Mouse (Mus musculus) adrenal gland, adult 8-10 months (tissue): Measurements from ENCODE around the gene Mical2. TPM values are rescaled to one million over a fixed set of nuclear protein-coding genes. Genes with fewer than 3 reads are reported as not detected.
A peak's percentile ranks its signal among the peaks of the same experiment; 100 is the strongest.

Experiments
- DNase-seq: peaks from one replicate; pipeline ENCODE4 v3.0.0; 2022
- total RNA-seq, 4 experiments: library from RNA; stranded (reverse); gene quantifications; 2 replicates each; pipeline ENCODE4 v1.2.4; 2022

Mical2 gene
- total RNA-seq, 4 experiments from 2014 or later = 7.7 to 16.3 (median 10.9) TPM

DNA sequence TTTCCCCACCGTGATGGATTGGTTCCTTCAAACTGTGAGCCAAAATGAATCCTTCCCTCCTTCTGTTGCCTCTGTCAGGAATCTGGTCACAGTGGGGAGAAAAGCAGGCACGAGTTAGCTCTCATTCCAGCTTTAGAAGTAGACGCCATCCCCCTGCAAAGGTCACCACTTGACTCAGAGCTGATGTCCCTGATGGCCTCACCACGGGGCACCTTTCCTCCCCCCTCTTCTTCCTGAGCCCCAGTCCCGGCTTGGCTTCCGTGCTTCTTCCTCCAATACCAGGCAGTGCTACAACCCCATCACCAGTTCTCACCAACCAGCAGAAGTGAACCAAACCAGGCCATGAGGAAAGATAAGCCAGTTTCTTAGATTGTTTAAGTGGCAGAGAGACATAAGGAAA is 16.9 kb downstream of the Mical2 start:
- DNase-seq = no peak

DNA sequence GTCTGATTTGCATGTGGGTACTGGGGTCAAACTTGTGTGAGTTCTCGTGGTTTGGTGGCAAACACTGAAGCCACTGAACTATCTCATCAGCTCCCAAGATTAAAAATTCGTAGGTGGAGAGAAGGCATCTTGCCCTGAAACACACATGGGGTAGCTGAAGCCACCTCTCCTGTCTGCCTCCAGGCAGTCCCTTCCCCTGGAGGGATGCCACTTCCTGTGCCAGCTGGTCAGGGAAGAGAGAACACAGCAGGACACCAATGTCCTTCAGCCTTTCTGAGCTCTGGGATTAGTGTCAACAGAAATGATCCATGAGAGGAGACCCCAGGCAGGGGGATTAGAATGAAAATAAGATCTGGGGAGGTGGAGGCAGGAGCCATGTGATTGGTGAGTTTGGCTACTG is 18.4 kb downstream of the Mical2 start:
- DNase-seq = no peak

DNA sequence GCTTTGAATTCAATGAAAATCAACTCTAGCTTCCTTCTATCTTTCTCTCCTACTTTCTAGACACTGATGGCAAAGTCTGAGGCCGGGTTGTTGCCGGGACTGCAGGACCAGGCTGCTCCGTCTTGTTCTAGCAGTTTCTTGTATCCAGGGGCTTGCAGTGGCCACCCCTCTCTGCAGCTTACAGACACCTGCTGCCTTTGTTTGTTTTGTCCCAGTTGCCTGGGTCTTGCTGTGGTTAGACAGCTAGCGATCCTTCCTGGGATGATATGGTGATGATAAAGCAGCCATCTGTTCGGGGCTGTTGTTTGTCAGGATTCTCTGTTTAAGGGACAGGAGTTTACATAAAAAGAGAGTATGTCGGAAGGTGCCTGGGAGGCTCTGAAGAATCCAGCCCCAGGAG is 19.0 kb downstream of the Mical2 start:
- DNase-seq = no peak

DNA sequence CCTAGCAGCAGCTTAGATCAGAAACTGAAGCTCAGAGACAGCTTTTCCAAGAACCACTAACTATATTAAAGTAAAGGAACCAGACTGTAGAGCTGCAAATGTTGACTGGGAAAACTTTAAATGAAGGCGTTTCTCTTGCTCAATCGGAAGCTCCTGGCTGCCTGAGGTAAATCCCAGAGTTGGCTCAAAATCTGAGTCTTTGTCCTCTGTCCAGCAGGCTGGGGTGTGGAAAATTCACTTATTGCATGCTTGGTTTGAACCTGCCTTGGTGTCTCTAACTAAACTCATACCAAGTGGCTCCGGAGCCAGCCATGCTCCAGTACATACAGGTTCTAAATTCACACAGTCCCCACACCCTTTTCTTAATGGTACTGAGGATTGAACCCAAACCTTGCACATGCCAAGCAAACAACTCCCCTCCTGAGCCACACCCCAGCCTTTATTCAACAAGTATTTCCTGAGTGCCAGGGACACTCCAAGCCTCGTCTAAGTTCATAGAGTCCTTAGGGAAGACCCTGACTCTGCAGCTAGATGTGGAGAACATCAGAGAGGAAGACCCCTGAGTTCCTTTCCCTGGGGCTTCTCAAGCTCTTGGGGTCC is 20.3 kb downstream of the Mical2 start:
- no peak for DNase-seq

DNA sequence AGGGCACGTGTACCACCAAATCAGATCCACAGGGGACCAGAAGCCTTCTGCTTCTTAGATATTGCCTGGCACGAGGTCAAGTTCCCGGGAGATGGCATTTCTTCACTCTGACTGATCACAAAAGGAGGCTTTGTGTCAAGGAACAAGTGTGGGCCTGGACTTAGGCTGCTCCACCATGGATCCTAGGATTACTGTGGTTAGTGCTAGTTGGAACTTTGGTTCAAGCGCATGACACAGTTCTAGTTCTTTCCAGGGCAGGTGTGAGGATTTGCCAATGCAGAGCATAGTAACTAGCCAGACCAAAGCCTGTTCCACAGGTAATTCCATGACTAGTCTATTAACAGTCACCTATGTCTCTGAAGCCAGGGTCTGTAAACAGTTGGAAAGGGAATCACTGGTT is 20.8 kb downstream of the Mical2 start:
- DNase-seq = no peak

DNA sequence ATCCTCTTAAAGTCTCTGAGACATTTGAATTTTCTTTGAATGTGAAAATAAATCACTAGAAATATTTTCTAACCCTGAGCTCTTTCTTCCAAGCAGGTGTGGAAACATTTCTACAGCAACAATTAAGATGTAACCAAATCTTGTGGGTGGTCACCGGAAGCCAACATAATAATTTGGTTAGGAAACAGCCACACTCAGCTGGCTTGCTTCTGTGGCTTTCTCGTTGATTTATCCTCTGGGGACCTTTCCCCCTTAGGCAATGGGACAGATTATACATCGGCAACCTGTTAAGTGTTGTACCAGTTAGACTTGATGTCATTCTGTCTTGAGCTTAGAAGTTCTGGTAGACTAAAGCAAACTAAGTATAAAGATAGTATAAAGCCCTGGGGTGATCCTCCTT is 22.2 kb downstream of the Mical2 start:
- no peak for DNase-seq

DNA sequence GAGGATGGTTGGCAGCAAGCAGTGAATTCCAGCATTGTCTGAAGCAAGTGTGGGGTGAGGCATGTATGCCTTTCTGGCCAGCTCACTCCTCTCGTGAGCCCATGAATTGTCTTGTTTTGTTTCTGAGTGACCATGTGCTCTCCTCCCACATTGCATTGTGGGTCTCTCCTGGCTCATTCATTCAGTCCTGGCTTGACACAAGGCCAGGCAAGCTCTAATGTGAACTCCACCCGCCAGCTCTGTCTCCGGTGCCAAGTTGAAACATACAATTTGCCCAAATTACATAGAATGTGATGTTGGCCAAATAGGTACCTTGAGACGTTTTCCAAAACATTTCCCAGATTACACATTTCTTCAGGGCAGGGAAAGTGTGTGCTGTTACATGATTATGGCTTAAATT is 23.8 kb downstream of the Mical2 start:
- DNase-seq = no peak

DNA sequence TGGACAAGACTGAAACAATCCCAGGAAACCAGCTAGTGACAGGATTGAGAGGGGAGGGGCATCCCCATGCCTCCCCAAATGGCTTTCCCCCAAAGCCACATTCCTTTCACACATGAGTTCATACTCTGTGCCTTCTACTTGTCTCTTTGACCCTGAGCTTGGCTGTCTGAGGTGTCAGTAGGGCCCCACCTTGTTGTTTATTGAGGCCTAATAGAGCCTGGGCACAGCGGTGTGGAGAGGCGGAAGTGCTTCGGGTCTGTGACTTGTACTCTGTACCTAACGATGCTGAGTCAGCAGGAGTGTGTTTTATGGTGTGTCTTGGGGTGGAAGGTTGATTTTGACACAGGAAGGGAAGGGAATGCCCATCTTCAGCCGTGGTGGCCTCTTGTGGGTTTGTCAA is 26.4 kb downstream of the Mical2 start:
- DNase-seq = no peak

DNA sequence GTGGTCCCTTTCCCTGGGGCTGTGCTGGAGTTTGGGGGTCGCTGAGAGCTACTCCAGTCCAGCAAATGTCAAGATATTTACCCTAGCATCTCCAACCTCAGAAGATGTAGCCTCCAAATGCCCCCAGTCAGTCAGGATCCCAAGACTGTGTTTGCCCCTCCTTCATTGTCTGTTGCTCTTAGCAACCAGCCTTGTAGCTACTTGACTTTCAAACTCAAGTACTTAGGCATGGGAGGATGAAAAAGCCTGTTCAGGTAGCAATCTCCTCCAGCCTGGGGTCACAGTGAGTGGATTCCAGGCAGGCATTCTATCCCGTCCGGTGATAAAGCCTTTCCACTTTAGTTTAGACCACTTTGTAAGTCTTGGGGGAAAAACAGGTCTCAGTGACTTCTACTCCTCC is 28.6 kb downstream of the Mical2 start:
- DNase-seq = no peak

DNA sequence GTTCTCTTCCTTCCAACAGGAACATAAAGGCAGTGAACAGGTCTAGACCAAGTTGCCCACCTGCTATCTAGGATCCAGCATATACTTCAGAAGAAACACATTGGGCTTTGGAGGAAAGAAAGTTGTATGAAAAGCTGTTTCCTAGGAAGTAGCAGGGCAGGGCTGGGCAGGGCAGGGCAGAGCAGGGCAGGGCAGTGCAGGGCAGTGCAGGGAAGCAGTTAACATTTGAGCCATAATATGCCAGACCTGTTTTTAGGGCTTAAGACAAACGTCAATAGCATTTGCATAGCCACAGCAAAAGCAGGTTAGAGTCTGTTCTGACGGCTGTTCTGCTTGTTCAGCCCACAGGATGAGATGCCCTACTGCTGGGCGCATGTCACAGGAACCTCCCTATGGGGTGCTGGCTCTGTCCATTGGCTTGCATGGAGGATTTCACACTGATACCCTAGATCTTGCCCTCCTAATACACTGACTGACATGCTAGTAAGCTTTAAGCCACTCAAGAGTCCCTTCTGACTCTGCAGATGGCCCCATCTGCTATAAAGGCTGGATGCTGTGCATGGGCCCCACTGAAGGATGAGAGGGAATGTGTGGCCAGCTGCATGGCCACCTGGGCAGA is 29.7 kb downstream of the Mical2 start:
- DNase-seq = no peak

DNA sequence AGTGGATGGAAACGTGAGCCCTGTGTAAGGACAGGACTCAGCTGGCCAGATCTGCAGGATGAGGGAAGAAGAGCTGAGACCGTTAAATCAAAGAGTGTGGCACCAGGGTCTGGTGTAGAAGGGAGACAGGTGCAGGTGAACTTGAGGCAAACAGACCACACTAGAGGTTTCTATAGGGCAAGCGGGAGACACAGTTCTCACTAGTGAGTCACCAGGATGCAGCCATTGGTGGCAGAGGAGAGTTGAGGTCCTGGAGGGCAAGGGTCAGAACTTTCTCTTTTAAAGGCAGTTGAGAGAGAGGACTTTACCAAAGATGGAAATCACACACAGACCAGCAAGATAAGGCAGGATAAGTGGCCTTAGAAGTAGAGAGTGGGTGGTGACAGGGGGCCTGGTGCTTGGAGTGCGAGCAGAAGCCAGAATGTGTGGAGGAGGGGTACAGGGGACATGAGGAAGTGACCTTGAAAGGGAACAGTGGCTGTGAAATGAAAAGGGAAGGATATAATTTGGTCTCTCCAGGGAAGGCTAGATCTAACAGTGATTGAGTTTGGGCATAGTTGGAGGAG is 32.8 kb downstream of the Mical2 start:
- DNase-seq = no peak

DNA sequence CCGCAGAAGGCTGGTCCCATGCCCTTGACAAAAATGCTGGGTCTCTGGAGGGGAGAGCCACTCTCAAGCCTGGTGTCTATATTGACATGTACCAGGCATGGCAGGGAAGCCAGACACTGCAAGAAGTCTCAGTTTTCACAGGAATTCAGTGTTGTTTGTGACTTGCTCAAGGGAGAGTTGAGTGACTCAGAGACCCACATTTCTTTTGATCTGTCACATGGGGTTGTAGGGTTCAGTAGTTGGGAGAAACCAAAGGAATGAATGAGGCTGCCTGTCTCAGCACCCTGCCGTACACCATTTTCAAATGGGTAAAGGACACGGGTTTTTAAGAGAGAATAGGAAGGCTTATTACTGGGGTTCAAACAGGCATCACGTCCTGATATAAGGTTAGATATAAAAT is 33.6 kb downstream of the Mical2 start:
- no peak for DNase-seq

DNA sequence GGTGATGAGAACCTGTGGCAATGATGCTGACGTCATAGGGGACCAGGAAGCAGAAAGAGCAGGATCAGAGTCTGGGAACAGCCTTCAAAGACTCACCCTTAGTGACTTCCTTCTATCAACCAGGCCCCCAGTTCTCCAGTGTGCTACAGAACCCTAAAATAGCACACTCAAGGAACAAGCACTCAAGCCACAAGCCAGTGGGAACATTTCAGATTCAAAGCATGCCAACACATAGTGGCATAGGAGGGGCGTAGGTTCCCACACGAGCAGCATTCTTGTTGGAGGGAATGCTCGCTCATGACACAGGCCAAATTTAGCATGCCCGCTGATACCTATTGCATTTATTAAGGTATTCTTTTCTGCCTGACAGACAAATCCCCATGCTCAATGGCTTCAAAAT is 35.5 kb downstream of the Mical2 start:
- DNase-seq = no peak

DNA sequence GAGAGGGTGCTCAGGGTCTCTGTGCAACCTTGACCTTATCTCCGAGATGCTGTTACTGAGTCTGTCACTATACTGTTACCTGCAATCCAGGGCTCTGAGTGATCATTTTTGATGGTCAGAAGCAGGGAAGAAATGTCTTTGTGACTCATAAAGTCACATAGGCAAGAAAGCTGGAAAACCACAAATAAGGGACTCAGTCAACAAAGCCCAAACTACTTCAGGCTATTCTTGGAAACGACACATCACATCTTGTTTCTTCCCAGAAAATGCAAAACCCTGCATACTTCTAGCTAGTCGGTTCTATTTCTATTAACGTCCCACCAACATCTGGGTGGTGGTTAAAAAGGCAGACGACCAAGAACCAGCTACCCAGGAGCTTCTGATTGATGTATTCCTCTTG is 41.6 kb downstream of the Mical2 start:
- DNase-seq = no peak

DNA sequence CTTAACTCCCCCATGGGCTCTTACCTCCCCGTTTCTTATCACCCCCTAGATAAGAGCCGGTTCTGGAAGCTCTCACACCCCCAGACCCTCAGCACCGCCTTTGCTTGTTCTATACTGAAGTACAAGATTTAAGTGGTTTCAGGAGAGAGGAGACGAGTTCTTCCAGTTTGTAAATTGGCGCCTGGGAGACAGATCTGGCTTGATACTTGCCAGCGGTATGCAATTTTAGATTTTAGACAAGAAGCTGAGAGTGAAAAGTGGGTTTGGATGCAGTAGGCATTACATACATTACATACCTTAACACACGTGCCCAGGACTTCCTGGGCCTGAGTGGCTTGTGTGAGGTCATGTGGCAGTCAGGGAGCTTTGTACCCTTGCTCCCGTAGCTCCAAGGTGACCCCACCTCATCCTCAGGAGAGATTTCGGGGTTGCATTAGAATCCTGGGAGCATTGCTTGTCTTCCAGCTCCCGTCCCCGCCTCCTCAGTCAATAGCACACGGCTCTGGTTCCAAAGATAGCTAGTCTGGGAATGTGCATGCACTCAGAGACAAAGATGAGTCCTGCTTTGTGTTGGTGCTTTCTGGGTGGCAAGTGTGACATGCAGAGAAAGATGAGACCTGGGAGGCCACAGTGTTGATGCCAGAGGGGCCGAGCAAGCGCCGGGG is 43.2 kb downstream of the Mical2 start:
- no peak for DNase-seq

DNA sequence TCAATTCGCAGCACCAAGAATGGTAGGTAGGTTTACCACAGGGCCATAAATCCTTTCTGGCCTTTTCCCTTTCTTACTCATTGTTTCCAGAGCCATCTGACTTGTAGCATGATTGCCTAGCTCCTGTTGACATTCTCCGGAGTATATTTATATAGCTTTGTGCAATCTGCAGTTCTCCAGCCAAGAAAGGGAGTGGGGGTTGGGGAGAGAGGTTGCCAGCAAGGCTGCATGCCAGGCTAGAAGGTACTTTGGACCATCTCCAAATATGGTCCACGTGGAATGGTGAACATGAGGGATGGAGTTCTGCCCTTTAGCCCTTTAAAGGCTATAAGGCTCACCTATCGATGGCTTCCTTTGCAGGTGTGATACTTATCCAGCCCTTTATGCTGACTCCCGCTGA is 45.2 kb downstream of the Mical2 start:
- peak; percentile 27 for DNase-seq

DNA sequence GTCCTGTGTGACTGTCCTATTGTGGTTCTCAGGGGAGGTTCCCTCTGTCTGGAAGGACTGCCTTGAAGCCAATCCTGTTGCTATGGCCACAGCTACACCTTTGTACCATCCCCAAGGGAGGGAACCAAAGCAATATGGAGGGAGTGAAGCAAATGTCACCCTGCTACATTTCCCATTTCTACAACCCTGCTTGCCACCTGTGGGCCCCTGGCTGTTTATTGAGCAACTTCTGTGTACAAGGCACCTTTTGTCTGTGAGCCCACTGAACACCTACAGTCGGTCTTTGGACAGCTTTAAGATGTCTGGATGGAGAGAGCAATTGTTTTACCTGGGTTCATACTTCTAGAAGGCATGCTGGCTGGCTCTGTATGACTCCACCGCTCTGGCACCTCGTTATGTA is 46.0 kb downstream of the Mical2 start:
- no peak for DNase-seq

DNA sequence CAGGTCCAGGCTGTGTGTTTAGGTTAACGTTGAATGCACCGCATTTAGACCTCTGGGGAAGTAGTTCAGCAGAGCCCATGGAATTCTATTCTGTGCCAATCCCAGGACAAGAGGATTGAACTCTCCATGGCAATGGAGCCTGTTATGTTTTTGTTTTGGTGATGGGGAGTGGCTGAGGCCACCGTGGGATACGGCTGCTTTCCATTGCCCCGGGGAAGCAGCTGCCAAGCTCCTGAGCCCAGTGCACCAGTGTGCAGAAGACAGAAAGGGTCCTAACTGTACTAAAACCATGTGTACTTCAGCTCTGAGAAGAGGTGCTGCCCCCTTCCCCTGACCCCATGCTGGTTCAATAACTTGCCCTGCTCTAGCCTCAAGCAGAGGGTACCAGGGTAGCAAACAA is 47.0 kb downstream of the Mical2 start:
- no peak for DNase-seq

DNA sequence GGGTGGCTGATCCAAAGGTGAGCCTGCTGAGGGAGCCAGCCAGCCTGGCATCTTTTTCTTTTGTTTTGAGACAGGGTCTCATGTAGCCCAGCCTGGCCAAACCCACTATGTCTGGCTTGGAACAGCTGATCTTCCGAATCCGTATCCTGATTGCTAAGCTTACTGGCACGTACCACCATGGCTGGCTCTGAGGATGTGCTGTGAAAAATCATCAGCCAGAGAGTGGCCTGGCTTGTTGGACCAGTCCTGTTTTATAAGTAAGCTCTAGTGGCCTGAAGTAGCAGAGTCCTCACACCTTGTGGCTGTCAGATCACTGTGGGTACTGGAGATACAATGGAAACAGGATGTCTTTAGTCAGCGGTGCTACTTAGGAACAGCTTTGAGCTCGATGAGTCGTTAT is 47.8 kb downstream of the Mical2 start:
- DNase-seq = no peak

DNA sequence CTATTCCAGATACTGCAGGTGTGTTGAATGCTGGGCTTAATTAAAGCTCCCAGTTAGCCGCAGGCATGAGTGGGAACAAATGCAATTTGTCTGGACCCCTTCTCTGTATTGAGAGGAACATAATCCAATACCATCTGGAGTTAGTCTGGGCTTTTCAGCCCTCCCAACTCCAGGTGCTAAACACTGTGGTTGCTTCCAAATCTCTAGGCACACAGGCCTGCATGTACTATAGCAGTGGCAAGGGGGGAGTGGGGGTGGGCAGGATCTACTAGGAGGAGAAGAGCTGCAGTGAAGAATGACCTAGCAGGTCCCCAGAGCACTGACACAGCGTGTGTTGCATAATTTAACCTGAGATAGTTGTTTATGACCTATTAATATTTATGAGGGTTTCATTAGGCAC is 49.0 kb downstream of the Mical2 start:
- DNase-seq = no peak

DNA sequence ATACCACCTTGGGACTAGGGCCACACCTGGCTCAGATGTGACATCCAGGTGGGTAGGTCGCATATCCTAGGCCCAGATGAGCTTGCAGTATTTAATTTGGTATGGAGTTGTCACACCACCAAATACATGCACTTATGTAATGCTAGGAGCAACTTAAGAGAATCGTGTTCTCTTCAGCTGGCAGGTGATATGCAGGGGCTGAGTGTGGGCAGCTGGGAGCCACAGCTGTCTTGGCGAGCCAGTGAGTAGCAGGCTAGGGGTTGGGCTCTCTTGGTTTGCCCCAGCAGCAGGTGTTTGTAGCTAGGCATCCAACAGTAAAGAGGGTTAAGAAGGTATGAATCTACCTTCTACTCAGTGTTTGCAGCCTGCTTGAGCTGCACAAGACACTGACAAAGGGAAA is 49.4 kb downstream of the Mical2 start:
- DNase-seq = no peak

DNA sequence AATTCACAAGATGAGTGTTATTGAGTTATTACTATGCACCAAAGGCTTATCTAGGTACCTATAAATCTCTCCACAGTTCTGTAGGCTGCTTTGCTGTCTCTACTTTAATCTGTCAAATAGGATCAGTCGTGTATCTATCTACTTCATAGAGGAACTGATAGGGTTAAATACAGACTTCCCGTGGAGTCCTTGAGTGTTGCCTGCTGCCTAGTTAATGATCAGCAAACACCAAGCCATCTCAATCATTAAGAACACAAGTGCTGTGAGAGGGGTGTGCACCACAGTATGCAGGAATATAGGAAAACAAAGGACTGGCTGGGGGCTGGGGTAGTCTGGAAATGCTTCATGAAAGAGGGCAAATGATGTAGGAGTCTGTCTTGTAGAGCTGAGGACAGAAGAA is 50.2 kb downstream of the Mical2 start:
- no peak for DNase-seq

DNA sequence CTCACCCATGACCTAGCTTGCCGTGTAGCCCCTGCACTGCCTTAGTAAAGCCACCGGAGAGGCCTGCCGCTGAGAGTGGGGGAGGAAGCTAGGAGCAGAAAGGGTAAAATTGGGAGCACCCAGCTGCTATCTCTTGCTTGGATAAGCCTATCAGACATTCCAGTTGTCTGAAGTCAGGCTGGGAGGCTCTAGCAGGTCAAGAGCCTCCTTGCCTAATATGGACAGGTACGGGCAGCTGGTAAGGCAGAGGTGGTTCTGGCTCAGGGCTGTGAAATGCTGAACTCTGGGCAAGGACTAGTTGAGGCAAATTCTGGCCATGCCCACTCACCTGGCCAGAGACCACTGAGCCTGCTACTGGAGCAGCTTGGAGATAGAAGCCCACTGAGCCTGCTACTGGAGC is 51.2 kb downstream of the Mical2 start:
- DNase-seq = no peak

DNA sequence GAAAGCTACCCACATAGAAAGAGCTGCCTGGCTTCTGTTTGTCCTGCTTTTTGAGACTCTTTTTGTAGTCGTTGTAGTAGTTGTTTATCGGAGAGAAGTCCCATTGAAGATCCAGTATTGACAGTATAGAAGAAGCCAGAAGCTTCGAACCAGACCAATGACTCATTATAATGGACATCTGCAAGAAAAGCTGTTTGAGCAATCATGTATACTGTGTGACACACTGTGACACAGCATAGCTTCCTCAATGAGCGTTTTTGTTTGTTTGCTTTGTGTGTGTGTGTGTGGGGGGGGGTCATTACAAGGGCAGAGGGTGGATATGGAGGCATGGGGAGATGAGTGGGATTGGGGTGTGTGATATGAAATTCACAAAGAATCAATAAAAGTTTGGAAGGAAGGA is 53.0 kb downstream of the Mical2 start:
- no peak for DNase-seq
